Mouse (Mus musculus): ENCODE results near the gene Vcp. TPM values are rescaled to one million over a fixed set of nuclear protein-coding genes. Genes with fewer than 3 reads are reported as not detected.

Vcp gene
- polyA plus RNA-seq, 1 experiment from 2014 or later, result 470 TPM

Other genes with a start within 250 kb of the Vcp start
- gene Ccl19, start 243.9 kb downstream of the Vcp start, polyA plus RNA-seq (2014; fragmentation: Nextera tagmentation; extraction: Ambion mirVana), result not detected in 2 replicates
- 1.4 and 1.7 TPM in 2 replicates for gene Ccl21a, start 226.5 kb downstream of the Vcp start, polyA plus RNA-seq (2014; fragmentation: Nextera tagmentation; extraction: Ambion mirVana)
- 0.10 and 0.12 TPM in 2 replicates for gene Fam205a1, start 146.6 kb downstream of the Vcp start, polyA plus RNA-seq (2014; fragmentation: Nextera tagmentation; extraction: Ambion mirVana)
- 0.62 and 0.73 TPM in 2 replicates for gene Gm12394, start 143.7 kb downstream of the Vcp start, polyA plus RNA-seq (2014; fragmentation: Nextera tagmentation; extraction: Ambion mirVana)
- 1.5 and 2.4 TPM in 2 replicates for gene Fam205c, start 126.3 kb downstream of the Vcp start, polyA plus RNA-seq (2014; fragmentation: Nextera tagmentation; extraction: Ambion mirVana)
- 43.5 and 47.8 TPM in 2 replicates for gene Phf24, start 83.8 kb downstream of the Vcp start, polyA plus RNA-seq (2014; fragmentation: Nextera tagmentation; extraction: Ambion mirVana)
- 38.5 and 42.0 TPM in 2 replicates for gene Dnajb5, start 50.7 kb downstream of the Vcp start, polyA plus RNA-seq (2014; fragmentation: Nextera tagmentation; extraction: Ambion mirVana)
- 0.63 and 0.71 TPM in 2 replicates for gene 1700022I11Rik, start 30.9 kb downstream of the Vcp start, polyA plus RNA-seq (2014; fragmentation: Nextera tagmentation; extraction: Ambion mirVana)
- 15.6 and 20.1 TPM in 2 replicates for gene Fancg, start 10.0 kb upstream of the Vcp start, polyA plus RNA-seq (2014; fragmentation: Nextera tagmentation; extraction: Ambion mirVana)
- 24.2 and 27.1 TPM in 2 replicates for gene Pigo, start 25.3 kb upstream of the Vcp start, polyA plus RNA-seq (2014; fragmentation: Nextera tagmentation; extraction: Ambion mirVana)
- gene Stoml2, start 31.2 kb upstream of the Vcp start, polyA plus RNA-seq (2014; fragmentation: Nextera tagmentation; extraction: Ambion mirVana), result 215 and 231 TPM in 2 replicates
- 22.6 and 22.9 TPM in 2 replicates for gene Fam214b, start 45.7 kb upstream of the Vcp start, polyA plus RNA-seq (2014; fragmentation: Nextera tagmentation; extraction: Ambion mirVana)
- gene Unc13b, start 58.4 kb upstream of the Vcp start, polyA plus RNA-seq (2014; fragmentation: Nextera tagmentation; extraction: Ambion mirVana), result 18.9 and 19.5 TPM in 2 replicates

Data from hindbrain, embryonic 14.5 days (tissue).